Mouse (Mus musculus): ENCODE data around the gene Prex1.

DNA sequence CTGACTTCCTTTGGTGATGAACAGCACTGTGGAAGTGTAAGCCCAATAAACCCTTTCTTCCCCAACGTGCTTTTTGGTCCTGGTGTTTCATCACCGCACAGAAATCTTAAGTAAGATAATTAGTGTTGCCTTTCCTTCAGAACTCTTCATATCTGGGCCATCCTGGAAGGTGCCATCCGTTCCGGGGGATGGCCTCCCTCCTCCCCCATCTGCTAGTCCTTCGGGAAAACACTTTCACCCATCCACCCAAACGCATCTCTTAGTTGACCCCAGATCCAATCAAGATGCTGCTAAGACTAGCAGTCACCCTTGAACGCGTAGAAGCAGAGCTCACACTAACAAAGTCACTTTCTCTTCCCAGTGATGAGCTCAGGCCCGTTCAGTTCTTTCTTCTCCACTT is 150.6 kb downstream of the Prex1 start:
- TF ChIP-seq GATA1 (IDR thresholded peaks at IDR 0.05; ENCODE audit: borderline replicate concordance, low read length) (no peak), CTCF (IDR thresholded peaks at IDR 0.05; ENCODE audit: low read depth, low read length) (no peak), TAL1 (conservative IDR thresholded peaks at IDR 0.05; ENCODE audit: low read depth, low read length) (no peak), POLR2AphosphoS5 (IDR thresholded peaks at IDR 0.05; ENCODE audit: insufficient replicate concordance, low read depth, low read length) (no peak), GATA2 (IDR thresholded peaks at IDR 0.05; ENCODE audit: borderline replicate concordance, low read depth, low read length) (no peak)
